Mouse (Mus musculus) B cell, adult 67 days (primary cell): ENCODE results near the gene Kdm5d. TPM values are rescaled to one million over a fixed set of nuclear protein-coding genes. Genes with fewer than 3 reads are reported as not detected.

Source experiments
- total RNA-seq, 2 experiments: library from RNA; stranded (reverse); gene quantifications; 4 replicates each; pipeline ENCODE4 v1.2.4; 2023

Gene Kdm5d
- 10 to 100 TPM in 1 of 2 experiments, not detected in 1; 51.1 TPM for total RNA-seq

GRCm38 (mm10) chrY:897393-898227 lies at the start of gene Kdm5d:
Gene Kdm5d (plus strand): TSS chrY:897788.

Other genes with a start within 250 kb of the Kdm5d start
- gene Zfy1, start 100.4 kb upstream of the Kdm5d start, total RNA-seq: not detected
- not detected for gene Uba1y, start 79.1 kb upstream of the Kdm5d start, total RNA-seq
- 100 to 1,000 TPM in 1 of 2 experiments, not detected in 1; 156 TPM for gene Eif2s3y, start 112.8 kb downstream of the Kdm5d start, total RNA-seq